Comparison of ENCODE assay signal across 17 mouse cellular contexts in genomic region chr8:78808888-78809287, GRCm38 (mm10).
"Had no signal": no experiment of that assay in that cellular context is flagged by ENCODE, and none has a peak within 500 bp of the region (broad histone marks: within the 10 kb centered on the region; RNA-seq: fewer than 3 reads in every experiment).

No protein-coding gene starts in this region.

- H3K4me3 ChIP-seq: lung, embryonic 15.5 days; megakaryocyte, embryonic 14.5 days; midbrain, embryonic 12.5 days; neural tube, embryonic 12.5 days; stomach, embryonic 15.5 days had no signal

- DNase-seq: lung, adult 2 months; lung, postnatal 14 days; lung, postnatal 36 days; midbrain, embryonic 14.5 days; right cerebral cortex, postnatal 14 days; thymus, adult 2 months; thymus, postnatal 25 days; thymus, postnatal 4 days had no signal

- H3K27me3 ChIP-seq: lung, embryonic 15.5 days; megakaryocyte, embryonic 14.5 days; midbrain, embryonic 12.5 days; neural tube, embryonic 12.5 days; stomach, embryonic 15.5 days had no signal

- H3K27ac ChIP-seq: lung, embryonic 15.5 days; macrophage; neural tube, embryonic 12.5 days; stomach, embryonic 15.5 days; stomach, postnatal 0 days had no signal

- H3K4me1 ChIP-seq: lung, embryonic 15.5 days; stomach, embryonic 15.5 days had no signal

- H3K9me3 ChIP-seq: lung, embryonic 15.5 days; megakaryocyte, embryonic 14.5 days; midbrain, embryonic 12.5 days; neural tube, embryonic 12.5 days; stomach, embryonic 15.5 days had no signal

- H3K4me2 ChIP-seq: lung, embryonic 15.5 days; midbrain, embryonic 12.5 days; neural tube, embryonic 12.5 days; stomach, embryonic 15.5 days had no signal

- H3K9ac ChIP-seq: lung, embryonic 15.5 days; midbrain, embryonic 12.5 days; neural tube, embryonic 12.5 days; stomach, embryonic 15.5 days had no signal

- ATAC-seq: lung, postnatal 0 days; midbrain, embryonic 16.5 days had no signal
